ENCODE assay signal across 17 mouse cellular contexts in genomic region chr14:112002146-112002545, GRCm38 (mm10).
"Had no signal": no experiment of that assay in that cellular context is flagged by ENCODE, and none has a peak within 500 bp of the region (broad histone marks: within the 10 kb centered on the region; RNA-seq: fewer than 3 reads in every experiment).

No protein-coding gene starts in this region.

- H3K4me2 ChIP-seq: lung, embryonic 14.5 days; midbrain, embryonic 13.5 days; neural tube, embryonic 13.5 days; neural tube, embryonic 15.5 days had no signal

- H3K9me3 ChIP-seq: midbrain, embryonic 10.5 days; midbrain, embryonic 13.5 days; neural tube, embryonic 13.5 days; neural tube, embryonic 15.5 days had no signal

- H3K4me1 ChIP-seq: midbrain, embryonic 10.5 days; midbrain, embryonic 13.5 days; neural tube, embryonic 13.5 days; neural tube, embryonic 15.5 days had no signal

- H3K36me3 ChIP-seq: midbrain, embryonic 10.5 days; midbrain, embryonic 13.5 days; neural tube, embryonic 13.5 days; neural tube, embryonic 15.5 days had no signal

- H3K27ac ChIP-seq: midbrain, embryonic 10.5 days; midbrain, embryonic 13.5 days; neural tube, embryonic 13.5 days; neural tube, embryonic 15.5 days had no signal

- H3K4me3 ChIP-seq: midbrain, embryonic 10.5 days; midbrain, embryonic 13.5 days; myocyte; neural tube, embryonic 13.5 days; neural tube, embryonic 15.5 days had no signal

- H3K9ac ChIP-seq: lung, embryonic 14.5 days; midbrain, embryonic 13.5 days; neural tube, embryonic 13.5 days; neural tube, embryonic 15.5 days had no signal

- DNase-seq: lung, adult 18-20 months; lung, embryonic 14.5 days; lung, postnatal 10 days; lung, postnatal 4 days; right cerebral cortex, adult 18-20 months; right cerebral cortex, postnatal 25 days; right cerebral cortex, postnatal 4 days; spleen, adult 18-20 months; thymus, adult 18-20 months; thymus, postnatal 14 days; thymus, postnatal 36 days had no signal

- ATAC-seq: midbrain, embryonic 13.5 days; midbrain, embryonic 16.5 days had no signal

- H3K27me3 ChIP-seq: midbrain, embryonic 13.5 days; neural tube, embryonic 13.5 days; neural tube, embryonic 15.5 days had no signal
